9 mouse cellular contexts compared by ENCODE assay signal in the genomic region with DNA sequence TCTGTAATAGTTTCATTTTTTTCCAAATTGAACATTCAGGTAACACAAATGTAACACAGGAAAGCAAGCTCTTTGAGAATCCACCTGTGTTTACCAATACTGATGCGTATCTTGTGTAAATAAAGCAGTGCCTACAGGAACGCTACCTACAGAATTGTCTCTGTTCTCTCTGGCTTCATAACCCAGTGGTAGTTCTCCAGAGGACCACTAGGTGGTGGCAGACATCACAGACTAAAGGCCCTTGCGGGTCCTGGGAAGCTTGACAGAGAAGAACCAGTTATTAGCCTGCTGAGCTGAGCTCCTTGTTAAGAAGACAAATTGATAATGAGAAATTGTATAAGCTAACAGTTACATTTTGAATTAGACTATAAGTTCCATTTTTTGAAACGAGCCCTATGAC. TPM values are rescaled to one million over a fixed set of nuclear protein-coding genes. Genes with fewer than 3 reads are reported as not detected.
A peak's percentile ranks its signal among the peaks of the same experiment; 100 is the strongest.
DNase-seq lines count a peak whose midpoint lies in the region; TF ChIP-seq lines count a peak whose summit lies in the region.
"Had no signal": no experiment of that assay in that cellular context is flagged by ENCODE, and none has a peak within 500 bp of the region (broad histone marks: within the 10 kb centered on the region; RNA-seq: fewer than 3 reads in every experiment).

No protein-coding gene starts in this region.

- intact Hi-C loops in heart, postnatal 36 days (cut with DNase I): loop anchor here (2.0 to 5.0 kb wide), 3 partner anchors 71 to 927 kb away; no protein-coding TSS in a partner anchor

- peak; percentile 26 to 43 for DNase-seq in adrenal gland, adult 18-20 months (ENCODE audit: low spot score in 2 of 2)
- DNase-seq in adrenal gland, postnatal 4 days (ENCODE audit: low spot score in 2 of 2): no peak
- peak; percentile 50 for DNase-seq in adrenal gland, adult 2 months
- peak; percentile 84 for DNase-seq in embryo, embryonic 10.5 days (ENCODE audit: low spot score)
- DNase-seq in heart, postnatal 36 days: peak; percentile 54 to 66
- DNase-seq in layer of hippocampus, adult 2 months (ENCODE audit: low spot score in 2 of 2): peak; percentile 31 to 71
- peak; percentile 68 for DNase-seq in lung, postnatal 10 days
- peak; percentile 72 to 79 for DNase-seq in right cerebral cortex, adult 2 months (ENCODE audit: low spot score in 2 of 2)

- no peak overlapping the region for H3K27ac ChIP-seq in layer of hippocampus, adult 2 months
- H3K27ac ChIP-seq: limb, embryonic 12.5 days had no signal

- TF ChIP-seq CTCF in layer of hippocampus, adult 2 months (conservative IDR thresholded peaks at IDR 0.05): peak; percentile 98

- no peak overlapping the region for H3K4me3 ChIP-seq in layer of hippocampus, adult 2 months
- H3K4me3 ChIP-seq: limb, embryonic 12.5 days had no signal

RNA-seq across cellular contexts. Expression of gene Stard3nl, which starts 30.0 kb away (rescaled TPM):
- 10 to 100 TPM; 25.9 to 32.8 TPM for total RNA-seq in adrenal gland, adult 18-20 months (2021)
- total RNA-seq in adrenal gland, postnatal 4 days (2021): 10 to 100 TPM; 40.0 to 43.4 TPM
- 10 to 100 TPM; 22.9 to 36.2 TPM for total RNA-seq in adrenal gland, adult 2 months (2021)
- polyA plus RNA-seq in adrenal gland, adult 2 months (2012; rRNA removed): 5.4 and 9.8 TPM in 2 replicates
- 10 to 100 TPM; 15.1 to 17.8 TPM for total RNA-seq in heart, postnatal 36 days (2021)
- total RNA-seq in layer of hippocampus, adult 2 months (2021): 10 to 100 TPM; 59.9 to 64.9 TPM

Comparison
In these comparisons a context has a peak if more than half of its experiments do, and no peak if none do; other contexts are left out.
1. DNase-seq: peak in adrenal gland, adult 18-20 months (2 of 2), adrenal gland, adult 2 months (single experiment), embryo, embryonic 10.5 days (single experiment), heart, postnatal 36 days (2 of 2), layer of hippocampus, adult 2 months (2 of 2), lung, postnatal 10 days (single experiment) and right cerebral cortex, adult 2 months (2 of 2); none in adrenal gland, postnatal 4 days (0 of 2).